Mouse (Mus musculus) cerebellum, adult 2 months (tissue): Measurements from ENCODE around the gene Tecr. TPM values are rescaled to one million over a fixed set of nuclear protein-coding genes. Genes with fewer than 3 reads are reported as not detected.
A peak's percentile ranks its signal among the peaks of the same experiment; 100 is the strongest.
"Not testable (repeated sequence)": the region's sequence is repeated elsewhere in the genome, so short reads cannot be mapped to it uniquely, and the experiment has no call there.

Source experiments
- DNase-seq, 2 experiments: peaks; one replicate each; pipeline ENCODE4 v3.0.0; 2021
- H3K27ac ChIP-seq: fragments of 200-500 bp; 2 replicates; pipeline ENCODE4 v1.5.1; 2012; ENCODE audit warnings: low read length, control low read depth, inconsistent platforms; ENCODE audit not compliant: insufficient read depth
- H3K27me3 ChIP-seq: fragments of 200-500 bp; 2 replicates; pipeline ENCODE4 v1.6.1; 2012; ENCODE audit warnings: inconsistent platforms, mild to moderate bottlenecking, low read length, moderate library complexity; ENCODE audit not compliant: control insufficient read depth, insufficient read depth
- H3K4me1 ChIP-seq: fragments of 200-500 bp; 2 replicates; pipeline ENCODE4 v1.6.1; 2011; ENCODE audit warnings: low read length; ENCODE audit not compliant: control insufficient read depth, insufficient read depth
- H3K4me3 ChIP-seq: fragments of 200-500 bp; replicated peaks from 2 replicates; pipeline ENCODE3; 2011; ENCODE audit warnings: mild to moderate bottlenecking, low read depth, low read length, control low read depth; ENCODE audit not compliant: insufficient read depth
- CTCF ChIP-seq: fragments of 200-500 bp; IDR thresholded peaks from 2 replicates; pipeline ENCODE4 v1.5.1; 2011; ENCODE audit warnings: low read depth, mild to moderate bottlenecking, control low read depth, low read length, moderate library complexity, borderline replicate concordance; ENCODE audit not compliant: insufficient read depth
- POLR2A ChIP-seq: fragments of 200-500 bp; IDR thresholded peaks from 2 replicates; pipeline ENCODE4 v1.6.1; 2011; ENCODE audit warnings: low read length, control low read depth, borderline replicate concordance; ENCODE audit not compliant: insufficient read depth
- WGBS: fragments of 180-500 bp; shearing (Covaris S2); methylation state at CpG from one replicate; pipeline ENCODE4 v1.1.7; 2018; 5-methylcytosine and 5-hydroxymethylcytosine counted together
- polyA plus RNA-seq: library from polyadenylated mRNA; depleted of rRNA; stranded (reverse); fragments of >200 nt; gene quantifications from 2 replicates; pipeline ENCODE4 v1.2.3, GENCODE M21; 2012

Gene Tecr
- polyA plus RNA-seq, 1 experiment = 1,238 TPM

DNA sequence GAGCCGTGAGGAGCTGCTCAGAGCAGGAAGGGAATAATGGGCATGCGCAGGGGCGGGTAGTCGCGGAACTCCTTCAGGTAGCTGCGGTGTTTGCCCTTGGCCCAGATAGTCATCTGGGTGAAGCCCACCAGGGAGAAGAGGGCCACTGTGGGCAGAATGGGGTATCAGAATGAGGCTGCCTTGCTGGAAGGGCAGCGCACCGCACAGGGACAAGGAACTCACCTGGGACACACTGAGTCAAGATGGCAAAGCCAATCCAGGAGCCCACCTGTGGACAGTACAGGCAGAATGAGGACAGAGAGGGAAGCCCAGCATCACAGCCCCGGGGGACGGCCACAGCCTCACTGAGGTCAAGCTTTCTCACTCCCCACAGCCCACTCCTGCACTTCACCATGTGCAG lies 36.0 kb downstream of the Tecr start:
- peaks cover 34% of the 10 kb centered on the region for H3K4me1 ChIP-seq
- no peak for TF ChIP-seq CTCF
- TF ChIP-seq POLR2A = no peak
- DNase-seq = peak; percentile 8 to 16
- H3K4me3 ChIP-seq = no peak overlapping the region
- WGBS = 88% methylated on average over 10 of the region's 10 CpGs
- no peaks in the 10 kb centered on the region for H3K27me3 ChIP-seq
- no peak overlapping the region for H3K27ac ChIP-seq

DNA sequence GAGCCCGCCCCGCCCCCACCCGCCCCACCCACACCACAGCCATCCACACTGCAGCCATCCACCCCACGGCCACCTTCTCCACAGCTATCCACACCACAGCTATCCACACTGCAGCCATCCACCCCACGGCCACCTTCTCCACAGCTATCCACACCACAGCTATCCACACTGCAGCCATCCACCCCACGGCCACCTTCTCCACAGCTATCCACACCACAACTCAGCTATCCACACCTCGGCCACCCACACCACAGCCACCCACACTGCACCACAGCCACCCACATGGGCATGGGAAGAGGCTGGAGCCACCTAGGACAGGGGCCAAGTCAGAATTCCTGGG lies 36.8 kb downstream of the Tecr start:
- not testable (repeated sequence) for H3K4me3 ChIP-seq, DNase-seq, H3K27ac ChIP-seq, H3K27me3 ChIP-seq
- H3K4me1 ChIP-seq = peaks cover 30% of the 10 kb centered on the region
- WGBS = 84% methylated on average over 6 of the region's 7 CpGs

DNA sequence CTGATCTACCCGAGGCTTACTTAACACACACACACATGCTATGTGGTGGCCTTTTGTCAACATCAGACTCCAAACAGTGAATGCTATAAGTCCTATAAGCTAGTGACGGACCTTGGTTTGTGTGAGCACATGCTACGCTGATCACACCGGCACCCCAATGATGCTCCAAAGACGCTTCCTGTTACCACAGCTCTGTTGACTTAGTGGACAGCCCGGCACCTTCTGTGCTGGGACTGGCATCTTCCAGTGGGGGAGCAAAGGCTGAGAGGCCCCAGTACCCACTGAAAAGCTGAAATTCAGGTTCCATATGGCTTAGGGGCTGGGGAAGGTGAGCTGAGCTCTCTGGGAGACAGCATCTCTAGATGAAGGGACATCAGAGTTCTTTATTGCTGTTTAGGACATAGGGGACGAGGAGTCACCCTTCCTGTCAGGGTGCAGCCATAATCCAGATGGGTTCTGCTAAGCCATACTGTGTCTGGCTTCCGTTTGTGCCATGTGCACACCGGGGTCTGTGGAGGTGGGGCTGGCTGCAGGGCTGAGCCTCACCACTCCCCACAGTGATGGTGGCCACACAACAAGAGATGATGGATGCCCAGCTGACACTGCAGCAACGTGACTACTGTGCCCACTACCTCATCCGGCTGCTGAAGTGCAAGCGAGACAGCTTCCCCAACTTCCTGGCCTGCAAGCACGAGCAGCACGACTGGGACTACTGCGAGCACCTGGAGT lies 37.3 kb downstream of the Tecr start:
- H3K27ac ChIP-seq = no peak overlapping the region
- H3K27me3 ChIP-seq = no peaks in the 10 kb centered on the region
- DNase-seq = peak; percentile 11 to 12
- H3K4me3 ChIP-seq = no peak overlapping the region
- H3K4me1 ChIP-seq = peaks cover 25% of the 10 kb centered on the region
- TF ChIP-seq CTCF (no peak), POLR2A (no peak)
- 62% methylated on average over 15 of the region's 15 CpGs for WGBS

DNA sequence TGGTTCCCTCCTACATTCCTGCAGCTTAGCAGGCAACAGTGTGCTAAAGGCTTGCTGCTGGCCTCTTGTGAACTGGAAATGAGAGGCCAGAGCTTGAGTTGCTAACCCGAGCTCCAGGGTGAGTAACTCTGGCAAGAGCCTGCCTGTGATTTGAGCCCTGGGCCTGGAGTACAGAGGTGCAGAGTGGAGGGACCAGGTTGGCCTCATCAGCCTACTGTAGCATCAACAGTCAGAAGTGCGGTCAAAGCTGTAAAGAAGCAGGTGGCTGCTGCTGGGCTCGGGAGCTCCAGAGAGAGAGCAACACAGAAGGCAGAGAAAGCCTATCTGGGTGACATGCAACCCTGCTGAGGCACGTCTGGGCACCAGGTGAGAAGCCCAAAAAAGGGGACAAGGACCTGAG lies 38.6 kb downstream of the Tecr start:
- peaks cover 12% of the 10 kb centered on the region for H3K4me1 ChIP-seq
- no peak overlapping the region for H3K27ac ChIP-seq
- H3K27me3 ChIP-seq = no peaks in the 10 kb centered on the region
- no peak overlapping the region for H3K4me3 ChIP-seq
- peak; percentile 5 to 13 for DNase-seq
- 54% methylated on average over 4 of the region's 4 CpGs for WGBS
- TF ChIP-seq CTCF (no peak), POLR2A (no peak)

DNA sequence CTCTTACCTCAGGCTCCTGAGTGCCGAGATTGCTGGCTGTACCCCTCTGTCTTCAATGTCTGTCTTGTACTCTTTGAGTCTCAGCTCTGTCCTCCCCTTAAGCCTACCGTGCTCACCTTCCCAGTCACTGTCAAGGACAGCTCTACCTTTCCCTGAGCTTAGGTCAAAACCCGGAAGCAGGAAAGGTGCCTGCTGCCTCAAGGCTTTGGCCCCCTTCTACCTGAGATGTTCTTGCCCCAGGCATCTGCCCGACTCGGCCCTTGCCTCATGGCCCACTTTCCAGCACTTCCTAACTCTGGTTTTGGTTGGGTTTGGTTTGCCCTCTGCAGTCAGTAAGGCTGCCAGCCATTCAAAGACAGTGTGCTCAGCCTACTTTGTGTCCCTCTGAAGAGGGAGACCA lies 39.0 kb downstream of the Tecr start:
- peaks cover 10% of the 10 kb centered on the region for H3K4me1 ChIP-seq
- no peaks in the 10 kb centered on the region for H3K27me3 ChIP-seq
- DNase-seq = peak in 1 of 2 experiments; percentile 9
- H3K27ac ChIP-seq = no peak overlapping the region
- WGBS = 72% methylated on average over 5 of the region's 5 CpGs
- TF ChIP-seq CTCF = no peak
- TF ChIP-seq POLR2A = no peak
- H3K4me3 ChIP-seq = no peak overlapping the region

DNA sequence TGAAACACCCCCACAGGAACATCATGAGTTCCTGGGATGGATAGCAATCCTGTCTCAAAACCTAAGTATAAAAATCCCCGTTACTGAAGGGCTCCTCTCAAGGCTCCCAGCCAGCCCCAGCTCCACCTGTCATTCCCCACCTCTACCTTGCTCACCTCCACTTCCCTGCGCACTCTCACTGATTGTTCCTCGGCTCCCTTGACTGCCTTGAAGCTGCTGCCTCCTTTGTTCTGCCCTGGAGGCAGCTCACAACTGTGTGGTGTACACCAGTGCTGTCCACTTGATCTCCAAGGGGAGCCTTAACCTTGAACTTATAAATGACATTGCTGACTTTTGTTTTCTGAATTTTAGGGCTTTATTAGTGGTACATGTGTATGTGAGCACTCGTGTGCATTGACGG lies 39.6 kb downstream of the Tecr start:
- 57% methylated on average over 5 of the region's 5 CpGs for WGBS
- peak; percentile 7 to 20 for DNase-seq
- Histone ChIP-seq H3K27me3 (no peaks in the 10 kb centered on the region), H3K4me3 (no peak overlapping the region), H3K4me1 (peaks cover 5% of the 10 kb centered on the region), H3K27ac (no peak overlapping the region)
- TF ChIP-seq POLR2A (no peak), CTCF (no peak)

DNA sequence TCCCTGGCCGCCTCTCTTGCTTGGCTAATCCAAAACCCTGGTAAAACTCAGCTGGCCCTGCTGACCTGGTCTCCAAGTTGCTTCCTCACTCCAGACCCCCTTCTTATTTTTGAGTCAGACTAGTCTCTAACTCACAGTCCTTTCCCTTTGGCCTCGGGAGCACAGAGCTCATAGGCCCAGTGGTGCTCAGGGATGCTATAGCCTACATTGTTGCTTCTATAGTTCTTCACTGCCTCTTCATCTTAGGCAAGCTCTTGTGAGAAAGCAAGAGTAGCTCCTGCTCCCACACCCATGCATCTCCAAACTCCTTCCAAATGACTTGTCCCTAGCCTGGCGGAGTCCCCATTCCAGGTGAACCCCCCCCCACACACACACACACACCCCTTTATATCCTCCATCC lies 40.1 kb downstream of the Tecr start:
- H3K27me3 ChIP-seq = no peaks in the 10 kb centered on the region
- TF ChIP-seq CTCF (no peak), POLR2A (no peak)
- peak overlapping the region; percentile 83 for H3K4me3 ChIP-seq
- no peak overlapping the region for H3K27ac ChIP-seq
- peak; percentile 9 to 15 for DNase-seq
- peaks cover 5% of the 10 kb centered on the region for H3K4me1 ChIP-seq
- WGBS = 39% methylated on average over 3 of the region's 3 CpGs

DNA sequence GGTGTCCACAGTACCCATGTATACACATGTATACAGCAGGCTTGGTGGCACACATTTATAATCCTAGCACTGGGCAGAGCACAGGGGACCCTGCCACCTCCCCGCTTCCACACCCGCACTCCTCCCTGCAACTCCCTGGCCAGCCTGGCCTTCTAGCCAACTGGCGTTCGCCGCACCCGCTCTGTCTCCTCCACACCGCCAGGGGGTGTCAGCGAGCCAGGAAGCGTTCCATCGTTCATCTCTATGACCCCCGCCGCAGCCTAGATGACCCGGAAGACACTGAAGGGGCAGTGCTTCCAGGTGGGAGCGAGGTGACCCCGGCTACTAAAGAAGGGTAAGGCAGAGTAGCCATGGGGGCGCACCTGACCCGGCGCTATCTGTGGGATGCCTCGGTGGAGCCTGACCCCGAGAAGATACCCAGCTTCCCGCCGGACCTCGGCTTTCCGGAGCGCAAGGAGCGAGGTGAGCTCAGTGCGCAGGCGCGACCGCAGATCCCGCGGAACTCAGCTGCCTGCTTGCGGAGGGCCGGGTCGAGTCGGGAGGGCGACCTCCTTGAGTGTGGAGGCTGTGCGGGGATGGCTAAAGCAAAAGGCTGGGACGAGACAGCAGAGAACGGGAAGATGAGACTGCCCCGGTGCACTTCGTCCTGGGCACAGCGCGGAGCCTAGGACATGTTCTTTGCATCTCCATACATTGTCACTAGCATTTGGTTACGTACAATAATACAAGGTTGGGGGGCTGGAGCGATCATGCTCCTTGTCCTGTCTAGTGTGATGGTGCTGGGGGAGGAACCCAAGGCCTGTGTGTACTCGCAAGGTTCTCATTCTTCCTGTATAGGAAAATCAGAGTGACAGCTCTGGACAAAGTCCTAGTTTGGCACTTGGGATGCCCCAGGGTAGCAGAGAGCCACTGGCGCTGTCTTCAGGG lies 41.0 kb downstream of the Tecr start, which contains the start of gene Ndufb7:
Ndufb7 (plus strand) TSS at position 203 of the 927 bp plus-strand sequence.
- peak; percentile 95 to 99 for DNase-seq
- Histone ChIP-seq H3K27ac (peak within 1 kb of the TSS; percentile 89), H3K4me3 (peak within 1 kb of the TSS; percentile 83), H3K27me3 (no peaks in the 10 kb centered on the region), H3K4me1 (peaks cover 5% of the 10 kb centered on the region)
- WGBS = under 1% methylated on average over 48 of the region's 48 CpGs
- peak; percentile 92 for TF ChIP-seq CTCF
- TF ChIP-seq POLR2A = peak; percentile 22; the same call in 1 of the 2 replicates
